Mouse (Mus musculus) thymus, postnatal 14 days (tissue): ENCODE measurements around the gene Nup160.

ENCODE experiments used
- DNase-seq: peaks from one replicate; pipeline ENCODE4 v3.0.0; 2021

Nup160 gene

GRCm38 (mm10) chr2:90666591-90667387 is 10.2 kb upstream of the Nup160 start:
- DNase-seq: no peak

GRCm38 (mm10) chr2:90667388-90668265 is 9.4 kb upstream of the Nup160 start:
- peak; percentile 46 for DNase-seq

- DNase-seq: no peak
These were observed 6.7 kb upstream of the Nup160 start for GRCm38 (mm10) chr2:90670343-90670742.

- DNase-seq: no peak
These were observed 3.7 kb upstream of the Nup160 start for GRCm38 (mm10) chr2:90673339-90673738.

DNA sequence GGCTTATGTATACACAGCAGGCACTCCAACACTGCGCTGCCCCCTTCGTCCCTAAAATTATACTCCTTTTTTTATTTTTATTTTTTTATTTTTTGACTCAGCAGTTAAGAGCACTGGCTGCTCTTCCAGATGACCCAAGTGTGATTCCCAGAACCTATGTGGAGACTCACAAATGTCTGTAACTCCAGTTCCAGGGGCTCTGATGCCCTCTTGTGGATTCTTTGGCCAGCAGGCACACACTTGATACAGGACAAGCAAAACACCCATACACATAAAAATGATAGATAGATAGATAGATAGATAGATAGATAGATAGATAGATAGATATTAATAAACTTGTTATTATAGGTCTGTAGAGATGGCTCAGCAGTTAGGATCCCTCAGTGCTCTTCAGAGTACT is 2.5 kb upstream of the Nup160 start:
- no peak for DNase-seq

DNA sequence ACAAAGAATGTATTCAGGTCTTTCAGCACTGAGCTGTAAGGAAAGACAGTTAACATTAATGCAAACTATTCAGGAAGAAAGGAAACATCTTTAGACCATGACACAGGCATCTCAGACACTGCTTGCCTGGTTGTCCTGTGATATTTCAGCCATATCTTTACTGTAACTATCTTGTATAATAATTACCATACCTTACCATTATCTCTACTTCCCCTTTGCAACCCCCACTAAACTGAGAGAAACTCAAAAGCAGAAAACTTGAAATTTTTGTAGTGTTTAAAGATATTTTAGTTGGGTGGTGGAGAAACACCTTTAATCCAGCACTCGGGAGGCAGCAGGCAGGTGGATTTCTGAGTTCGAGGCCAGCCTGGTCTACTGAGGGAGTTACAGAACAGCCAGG is 1.5 kb upstream of the Nup160 start:
- no peak for DNase-seq

DNA sequence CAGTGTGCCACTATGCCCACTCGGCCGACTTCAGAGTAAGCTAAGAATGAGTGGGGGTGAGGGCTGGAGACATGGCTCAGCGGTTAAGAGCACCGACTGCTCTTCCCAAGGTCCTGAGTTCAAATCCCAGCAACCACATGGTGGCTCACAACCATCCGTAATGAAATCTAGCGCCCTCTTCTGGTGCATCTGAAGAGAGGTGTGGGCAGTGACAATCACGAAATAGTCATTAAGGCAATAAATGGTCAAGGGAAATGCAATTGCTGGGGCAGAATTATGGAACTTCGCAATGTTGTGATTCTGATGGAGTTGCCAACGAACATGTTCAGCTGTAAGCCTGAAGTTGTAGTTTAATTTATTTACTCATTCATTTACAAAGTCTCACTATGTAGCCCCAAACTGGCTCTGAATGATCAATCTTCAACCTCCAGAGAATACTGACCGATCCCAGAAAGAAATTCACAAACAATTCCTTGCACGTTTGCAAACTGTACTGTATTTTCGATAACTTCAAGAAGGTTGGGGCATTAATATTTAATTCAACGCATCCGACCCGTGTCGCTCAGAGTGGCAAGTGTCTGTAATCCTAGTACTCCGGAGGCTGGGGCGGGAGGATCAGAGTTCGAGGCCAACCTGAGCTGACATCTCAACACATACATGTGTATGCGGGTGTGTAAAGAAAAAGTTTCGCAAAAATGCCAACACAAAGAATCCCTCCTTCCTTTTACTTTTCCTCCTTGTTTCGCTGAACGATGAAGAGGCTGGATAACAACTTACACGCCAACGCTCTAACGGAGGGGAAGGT is 1.4 kb downstream of the Nup160 start:
- peak; percentile 8 for DNase-seq

GRCm38 (mm10) chr2:90679061-90679810 is 2.2 kb downstream of the Nup160 start:
- peak; percentile 94 for DNase-seq

- no peak for DNase-seq
These were observed 23.9 kb downstream of the Nup160 start for GRCm38 (mm10) chr2:90700943-90701342.

- DNase-seq: no peak
These were observed 31.5 kb downstream of the Nup160 start for GRCm38 (mm10) chr2:90708548-90708947.

GRCm38 (mm10) chr2:90715555-90716092 is 38.6 kb downstream of the Nup160 start:
- DNase-seq: no peak

DNA sequence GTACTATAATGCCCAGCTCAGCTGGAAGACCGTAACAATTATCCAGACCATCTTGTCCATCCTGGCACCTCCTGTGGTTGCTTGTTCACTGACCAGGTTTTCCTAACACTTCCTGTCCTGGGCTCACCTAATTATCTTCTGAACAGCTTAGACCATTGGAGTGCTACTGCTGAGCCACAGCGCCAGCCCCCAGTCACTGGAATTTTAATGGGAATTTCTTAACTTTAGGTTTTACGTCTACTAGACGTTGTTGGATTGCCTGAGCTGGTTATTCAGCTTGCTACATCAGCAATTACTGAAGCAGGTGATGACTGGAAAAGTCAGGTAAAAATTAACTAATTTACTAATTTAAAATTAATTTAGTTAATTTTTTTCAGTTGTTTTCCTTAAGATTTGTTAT is 40.4 kb downstream of the Nup160 start:
- no peak for DNase-seq

DNA sequence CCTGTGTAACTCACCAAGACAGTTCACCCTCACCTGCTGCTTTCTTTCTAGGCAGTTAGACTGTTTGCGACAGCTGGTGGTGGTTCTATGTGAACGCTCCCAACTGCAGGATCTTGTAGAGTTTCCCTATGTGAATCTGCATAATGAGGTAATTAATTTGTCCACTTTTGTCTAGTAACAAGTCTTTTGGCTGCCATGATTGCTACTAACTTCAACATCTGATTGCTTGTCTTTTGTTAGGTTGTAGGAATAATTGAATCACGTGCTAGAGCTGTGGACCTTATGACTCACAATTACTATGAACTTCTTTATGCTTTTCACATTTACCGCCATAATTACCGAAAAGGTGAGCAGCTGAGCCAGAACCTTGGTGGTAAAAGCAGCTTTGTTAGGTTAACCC is 40.9 kb downstream of the Nup160 start:
- no peak for DNase-seq

GRCm38 (mm10) chr2:90726818-90727217 is 49.8 kb downstream of the Nup160 start:
- no peak for DNase-seq

DNA sequence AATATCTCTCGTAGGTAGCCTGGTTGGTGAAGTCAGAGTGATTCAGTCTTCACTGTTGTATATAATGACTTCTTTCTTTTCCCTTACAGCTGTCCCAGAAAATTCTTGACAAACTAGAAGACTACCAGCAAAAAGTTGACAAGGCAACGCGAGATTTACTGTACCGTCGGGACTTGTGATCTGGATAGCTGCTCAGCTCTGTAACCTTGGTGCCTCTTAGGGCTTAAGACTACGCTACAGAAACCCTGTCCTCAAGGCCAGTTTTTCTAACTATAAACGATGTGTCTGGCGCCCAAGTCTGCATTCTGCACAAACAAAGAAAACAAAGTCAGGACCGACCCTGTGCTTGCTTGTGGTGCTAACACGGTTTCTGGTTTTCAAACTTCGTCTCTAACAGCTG is 58.3 kb downstream of the Nup160 start:
- no peak for DNase-seq

GRCm38 (mm10) chr2:90738801-90739200 is 61.8 kb downstream of the Nup160 start:
- no peak for DNase-seq

DNA sequence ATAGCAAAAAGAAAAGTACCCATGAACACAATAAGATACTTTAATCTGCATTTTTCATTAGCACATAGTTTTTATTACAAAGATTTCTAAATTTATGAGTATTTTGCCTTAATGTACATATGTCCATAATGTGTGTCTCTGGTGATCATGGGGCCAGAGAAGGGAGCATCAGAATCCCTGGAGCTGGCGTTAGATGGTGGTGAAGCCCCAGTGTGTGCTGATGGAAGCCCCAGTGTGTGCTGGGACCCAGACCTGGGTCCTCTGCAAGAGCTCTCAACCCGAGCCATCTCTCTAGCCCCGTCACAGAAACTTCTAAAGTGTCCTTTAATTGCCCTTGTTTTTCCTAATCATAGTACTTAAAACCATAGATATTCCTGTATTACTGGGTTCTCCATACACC is 62.3 kb downstream of the Nup160 start:
- no peak for DNase-seq

DNA sequence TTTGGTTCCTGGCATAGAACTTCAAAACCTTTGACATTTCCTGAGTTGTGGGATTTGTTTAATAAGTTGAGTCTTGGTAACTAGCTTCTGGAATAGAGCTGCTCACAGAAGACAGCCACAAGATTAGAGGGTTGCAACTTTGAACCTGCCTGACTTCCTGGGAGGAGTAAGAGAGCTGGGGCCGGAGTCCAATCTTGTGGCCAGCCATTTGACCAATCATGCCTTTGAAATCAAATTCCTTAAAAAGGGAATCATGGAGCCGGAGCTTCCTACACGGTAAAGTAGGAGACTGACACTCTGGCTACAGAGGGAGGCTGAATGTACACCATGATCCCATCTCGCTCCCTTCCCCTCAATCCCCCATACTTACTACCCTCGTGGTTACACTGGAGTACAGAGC is 62.9 kb downstream of the Nup160 start:
- no peak for DNase-seq

GRCm38 (mm10) chr2:90744285-90745052 is 67.5 kb downstream of the Nup160 start:
- DNase-seq: peak; percentile 20

- DNase-seq: peak; percentile 98
These were observed 68.2 kb downstream of the Nup160 start, which contains the start of gene Fnbp4 for GRCm38 (mm10) chr2:90745053-90745678. Gene Fnbp4 (plus strand): TSS chr2:90745370.
